Mouse (Mus musculus): ENCODE measurements around the gene Tent5b. TPM values are rescaled to one million over a fixed set of nuclear protein-coding genes. Genes with fewer than 3 reads are reported as not detected.

The Tent5b gene
- polyA plus RNA-seq, 1 experiment from 2014 or later = 0.60 TPM

GRCm38 (mm10) chr4:133493895-133494294, 14.0 kb downstream of the Tent5b start:
- Histone ChIP-seq H3K9ac (replicated peaks) (no peak overlapping the region), H3K27ac (replicated peaks) (no peak overlapping the region), H3K9me3 (no peaks in the 10 kb centered on the region), H3K36me3 (no peaks in the 10 kb centered on the region), H3K4me1 (peaks cover 18% of the 10 kb centered on the region), H3K4me3 (peak overlapping the region; percentile 25; the same call in 1 of the 2 replicates), H3K4me2 (replicated peaks) (peak overlapping the region; percentile 48), H3K27me3 (peaks cover 61% of the 10 kb centered on the region)
- 23% methylated on average over 9 of the region's 12 CpGs for WGBS
- no peak for ATAC-seq (ENCODE audit: low FRiP score, low read depth)

- ATAC-seq (ENCODE audit: low FRiP score, low read depth) = no peak
- Histone ChIP-seq H3K4me1 (peaks cover 19% of the 10 kb centered on the region), H3K9ac (replicated peaks) (no peak overlapping the region), H3K9me3 (no peaks in the 10 kb centered on the region), H3K4me3 (peak overlapping the region; percentile 25), H3K4me2 (replicated peaks) (peak overlapping the region; percentile 48), H3K27ac (replicated peaks) (no peak overlapping the region), H3K27me3 (peaks cover 67% of the 10 kb centered on the region), H3K36me3 (no peaks in the 10 kb centered on the region)
- under 1% methylated on average over 12 of the region's 12 CpGs for WGBS
Observed at GRCm38 (mm10) chr4:133494432-133494831, 14.5 kb downstream of the Tent5b start.

- Histone ChIP-seq H3K36me3 (no peaks in the 10 kb centered on the region), H3K27me3 (peaks cover 71% of the 10 kb centered on the region), H3K27ac (replicated peaks) (no peak overlapping the region), H3K4me1 (peaks cover 17% of the 10 kb centered on the region), H3K4me3 (no peak overlapping the region), H3K9ac (replicated peaks) (no peak overlapping the region), H3K9me3 (no peaks in the 10 kb centered on the region), H3K4me2 (replicated peaks) (no peak overlapping the region)
- no peak for ATAC-seq (ENCODE audit: low FRiP score, low read depth)
- WGBS = 66% methylated on average over 4 of the region's 4 CpGs
Observed at GRCm38 (mm10) chr4:133494867-133495266, 14.9 kb downstream of the Tent5b start.

GRCm38 (mm10) chr4:133495711-133496110, 15.8 kb downstream of the Tent5b start:
- Histone ChIP-seq H3K4me3 (no peak overlapping the region), H3K27ac (replicated peaks) (no peak overlapping the region), H3K36me3 (no peaks in the 10 kb centered on the region), H3K9ac (replicated peaks) (no peak overlapping the region), H3K27me3 (peaks cover 80% of the 10 kb centered on the region), H3K9me3 (no peaks in the 10 kb centered on the region), H3K4me2 (replicated peaks) (no peak overlapping the region), H3K4me1 (peaks cover 16% of the 10 kb centered on the region)
- 35% methylated on average over 7 of the region's 7 CpGs for WGBS
- ATAC-seq (ENCODE audit: low FRiP score, low read depth) = no peak

GRCm38 (mm10) chr4:133496738-133497445, 17.0 kb downstream of the Tent5b start:
- ATAC-seq (ENCODE audit: low FRiP score, low read depth) = no peak
- peaks cover 91% of the 10 kb centered on the region for H3K27me3 ChIP-seq
- H3K9me3 ChIP-seq = no peaks in the 10 kb centered on the region
- no peak overlapping the region for H3K9ac ChIP-seq (replicated peaks)
- WGBS = 27% methylated on average over 6 of the region's 6 CpGs
- H3K4me2 ChIP-seq (replicated peaks) = peak overlapping the region; percentile 100
- no peaks in the 10 kb centered on the region for H3K36me3 ChIP-seq
- no peak overlapping the region for H3K27ac ChIP-seq (replicated peaks)
- peak overlapping the region; percentile 62 for H3K4me3 ChIP-seq
- peaks cover 16% of the 10 kb centered on the region for H3K4me1 ChIP-seq

GRCm38 (mm10) chr4:133497461-133498159, 17.7 kb downstream of the Tent5b start:
- H3K27me3 ChIP-seq = peaks cover 93% of the 10 kb centered on the region
- peak; percentile 62 for ATAC-seq (ENCODE audit: low FRiP score, low read depth)
- peak overlapping the region; percentile 100 for H3K4me2 ChIP-seq (replicated peaks)
- H3K4me1 ChIP-seq = peaks cover 16% of the 10 kb centered on the region
- WGBS = under 1% methylated on average over 53 of the region's 70 CpGs
- peak overlapping the region; percentile 61 for H3K9ac ChIP-seq (replicated peaks)
- no peaks in the 10 kb centered on the region for H3K9me3 ChIP-seq
- H3K36me3 ChIP-seq = no peaks in the 10 kb centered on the region
- H3K4me3 ChIP-seq = peak overlapping the region; percentile 62
- no peak overlapping the region for H3K27ac ChIP-seq (replicated peaks)

- peak within 1 kb of the TSS; percentile 100 for H3K4me2 ChIP-seq (replicated peaks)
- peak within 1 kb of the TSS; percentile 61 for H3K9ac ChIP-seq (replicated peaks)
- H3K27me3 ChIP-seq = peaks cover 94% of the 10 kb centered on the region
- peak; percentile 81 for ATAC-seq (ENCODE audit: low FRiP score, low read depth)
- no peaks in the 10 kb centered on the region for H3K9me3 ChIP-seq
- no peak within 1 kb of the TSS for H3K27ac ChIP-seq (replicated peaks)
- under 1% methylated on average over 37 of the region's 53 CpGs for WGBS
- H3K4me1 ChIP-seq = peaks cover 16% of the 10 kb centered on the region
- peak within 1 kb of the TSS; percentile 62 for H3K4me3 ChIP-seq
- H3K36me3 ChIP-seq = no peaks in the 10 kb centered on the region
Observed at GRCm38 (mm10) chr4:133498160-133498724, 18.3 kb downstream of the Tent5b start, which contains the start of gene Trnp1. Gene Trnp1 (minus strand): TSS chr4:133498550.

GRCm38 (mm10) chr4:133501514-133501913, 21.6 kb downstream of the Tent5b start:
- H3K4me1 ChIP-seq = peaks cover 16% of the 10 kb centered on the region
- no peak overlapping the region for H3K27ac ChIP-seq (replicated peaks)
- H3K27me3 ChIP-seq = peaks cover 79% of the 10 kb centered on the region
- no peaks in the 10 kb centered on the region for H3K9me3 ChIP-seq
- 64% methylated on average over 7 of the region's 7 CpGs for WGBS
- no peaks in the 10 kb centered on the region for H3K36me3 ChIP-seq
- no peak for ATAC-seq (ENCODE audit: low FRiP score, low read depth)
- no peak overlapping the region for H3K4me2 ChIP-seq (replicated peaks)
- H3K4me3 ChIP-seq = no peak overlapping the region
- no peak overlapping the region for H3K9ac ChIP-seq (replicated peaks)

GRCm38 (mm10) chr4:133504300-133504699, 24.4 kb downstream of the Tent5b start:
- no peaks in the 10 kb centered on the region for H3K4me1 ChIP-seq
- peaks cover 51% of the 10 kb centered on the region for H3K27me3 ChIP-seq
- WGBS = 58% methylated on average over 5 of the region's 5 CpGs
- H3K4me3 ChIP-seq = no peak overlapping the region
- no peak overlapping the region for H3K9ac ChIP-seq (replicated peaks)
- no peak for ATAC-seq (ENCODE audit: low FRiP score, low read depth)
- H3K9me3 ChIP-seq = no peaks in the 10 kb centered on the region
- H3K4me2 ChIP-seq (replicated peaks) = no peak overlapping the region
- no peak overlapping the region for H3K27ac ChIP-seq (replicated peaks)
- no peaks in the 10 kb centered on the region for H3K36me3 ChIP-seq

- H3K4me1 ChIP-seq = no peaks in the 10 kb centered on the region
- no peak overlapping the region for H3K4me2 ChIP-seq (replicated peaks)
- peaks cover 45% of the 10 kb centered on the region for H3K27me3 ChIP-seq
- H3K36me3 ChIP-seq = no peaks in the 10 kb centered on the region
- no peak overlapping the region for H3K4me3 ChIP-seq
- no peaks in the 10 kb centered on the region for H3K9me3 ChIP-seq
- no peak for ATAC-seq (ENCODE audit: low FRiP score, low read depth)
- no peak overlapping the region for H3K9ac ChIP-seq (replicated peaks)
- no peak overlapping the region for H3K27ac ChIP-seq (replicated peaks)
- WGBS = 66% methylated on average over 9 of the region's 9 CpGs
Observed at GRCm38 (mm10) chr4:133504755-133505485, 25.0 kb downstream of the Tent5b start.

GRCm38 (mm10) chr4:133506573-133506972, 26.6 kb downstream of the Tent5b start:
- H3K9ac ChIP-seq (replicated peaks) = no peak overlapping the region
- no peak overlapping the region for H3K27ac ChIP-seq (replicated peaks)
- H3K4me3 ChIP-seq = no peak overlapping the region
- WGBS = 77% methylated on average over 5 of the region's 5 CpGs
- no peaks in the 10 kb centered on the region for H3K36me3 ChIP-seq
- H3K9me3 ChIP-seq = no peaks in the 10 kb centered on the region
- ATAC-seq (ENCODE audit: low FRiP score, low read depth) = no peak
- no peak overlapping the region for H3K4me2 ChIP-seq (replicated peaks)
- no peaks in the 10 kb centered on the region for H3K4me1 ChIP-seq
- H3K27me3 ChIP-seq = peaks cover 33% of the 10 kb centered on the region

All from midbrain, embryonic 12.5 days (tissue).